Mouse (Mus musculus): Measurements from ENCODE around the gene Aars2.

Gene Aars2

DNA sequence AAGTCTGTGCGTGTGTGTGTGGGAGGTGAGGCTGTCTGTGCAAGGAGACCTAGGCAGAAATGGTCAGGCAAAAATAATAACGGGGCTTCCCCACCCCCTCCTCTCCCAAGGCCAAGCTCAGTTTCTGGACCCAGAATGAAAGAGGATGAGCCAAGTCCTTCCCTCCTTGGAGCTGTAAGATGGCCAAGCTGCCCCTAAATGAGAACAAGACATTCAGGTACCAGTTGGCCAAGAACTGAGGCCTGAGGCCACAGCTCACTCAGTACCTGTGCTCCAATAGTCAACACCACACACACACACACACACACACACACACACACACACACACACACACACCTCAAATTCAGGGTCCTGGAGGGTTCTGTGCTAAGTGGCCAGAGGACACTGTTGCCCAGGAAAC, 36.1 kb downstream of the Aars2 start:
- no peak for DNase-seq (ENCODE audit: low read depth, low spot score)

DNA sequence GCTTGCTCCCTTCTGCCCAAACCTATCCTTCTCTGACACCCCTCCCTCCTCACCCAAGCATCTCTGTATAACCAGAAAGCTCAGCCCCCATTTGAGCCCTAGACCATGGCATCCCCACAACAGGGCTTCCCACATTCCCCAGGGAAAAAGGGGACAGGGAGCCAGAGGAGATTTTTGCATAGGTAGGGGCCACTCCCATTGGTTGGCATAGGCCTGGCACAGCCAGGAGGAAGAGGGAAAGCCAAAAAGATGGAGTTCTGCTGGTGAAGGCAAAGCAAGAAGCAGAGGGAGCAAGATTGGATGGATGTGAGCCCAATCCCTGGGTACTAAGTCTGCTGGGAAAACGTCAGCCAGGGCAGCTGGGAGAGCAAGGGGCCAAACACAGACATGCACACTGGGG, 36.5 kb downstream of the Aars2 start:
- DNase-seq (ENCODE audit: low read depth, low spot score) = no peak

DNA sequence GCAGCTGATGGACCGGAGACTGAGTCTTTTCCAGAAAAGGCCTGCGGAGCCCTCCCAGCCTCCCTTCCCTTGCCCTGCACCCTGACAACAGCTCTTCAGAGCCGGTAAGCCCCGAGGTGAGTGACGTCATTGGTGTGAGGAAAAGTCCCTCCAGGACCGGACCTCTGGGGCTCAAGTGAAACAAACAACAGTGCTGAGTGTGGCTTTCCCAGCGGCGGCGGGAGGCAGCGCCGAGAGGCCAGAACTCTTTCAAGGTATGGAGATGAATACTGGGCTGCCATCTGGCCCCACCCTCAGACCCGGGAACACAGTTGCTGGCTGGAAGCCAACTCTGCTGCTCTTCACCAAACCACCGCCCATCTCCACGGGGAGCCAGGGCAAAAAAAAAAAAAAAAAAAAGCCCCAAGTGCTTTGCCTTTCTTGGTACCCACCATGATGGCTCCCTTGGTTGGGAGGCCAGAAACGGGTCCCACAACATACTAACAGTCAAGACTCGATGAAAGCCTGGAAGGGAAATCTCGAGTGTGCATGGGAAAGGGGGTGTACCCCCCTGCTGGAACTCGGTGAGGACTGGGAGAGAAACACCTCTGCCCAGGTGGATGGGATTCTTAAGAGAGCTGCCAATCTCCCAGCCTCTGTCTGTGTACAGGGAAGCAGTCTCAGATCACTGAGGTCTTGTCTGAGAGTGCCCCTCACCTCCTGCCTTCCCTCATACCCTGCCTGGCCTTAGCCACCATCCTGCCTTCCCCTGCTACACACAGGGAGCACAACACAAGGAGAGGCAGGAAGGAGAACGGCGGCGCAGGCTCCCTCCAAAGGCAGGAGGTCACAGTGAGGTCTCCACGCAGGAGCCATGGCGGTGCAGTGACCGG, 37.6 kb downstream of the Aars2 start:
- DNase-seq (ENCODE audit: low read depth, low spot score) = no peak

DNA sequence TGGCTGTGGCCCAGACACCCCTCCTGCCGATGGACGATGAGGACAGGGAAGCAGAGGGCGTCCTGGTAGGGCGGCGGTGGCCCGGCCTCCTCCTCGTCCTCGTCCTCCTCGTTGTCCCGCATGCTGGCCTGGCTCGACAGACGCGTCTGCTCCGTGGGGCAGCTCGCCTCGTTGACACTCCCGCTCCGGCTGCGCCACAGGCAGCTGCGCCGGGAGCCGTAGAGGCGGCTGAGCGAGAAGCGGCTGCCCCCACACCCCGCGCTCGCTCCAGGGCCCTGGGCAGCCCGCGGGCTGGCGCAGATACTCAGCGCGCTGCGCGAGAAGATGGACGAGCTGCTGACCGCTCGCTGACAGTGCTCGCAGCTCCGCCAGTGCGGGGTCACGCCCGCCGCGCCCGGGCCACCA, 38.2 kb downstream of the Aars2 start:
- no peak for DNase-seq (ENCODE audit: low read depth, low spot score)

DNA sequence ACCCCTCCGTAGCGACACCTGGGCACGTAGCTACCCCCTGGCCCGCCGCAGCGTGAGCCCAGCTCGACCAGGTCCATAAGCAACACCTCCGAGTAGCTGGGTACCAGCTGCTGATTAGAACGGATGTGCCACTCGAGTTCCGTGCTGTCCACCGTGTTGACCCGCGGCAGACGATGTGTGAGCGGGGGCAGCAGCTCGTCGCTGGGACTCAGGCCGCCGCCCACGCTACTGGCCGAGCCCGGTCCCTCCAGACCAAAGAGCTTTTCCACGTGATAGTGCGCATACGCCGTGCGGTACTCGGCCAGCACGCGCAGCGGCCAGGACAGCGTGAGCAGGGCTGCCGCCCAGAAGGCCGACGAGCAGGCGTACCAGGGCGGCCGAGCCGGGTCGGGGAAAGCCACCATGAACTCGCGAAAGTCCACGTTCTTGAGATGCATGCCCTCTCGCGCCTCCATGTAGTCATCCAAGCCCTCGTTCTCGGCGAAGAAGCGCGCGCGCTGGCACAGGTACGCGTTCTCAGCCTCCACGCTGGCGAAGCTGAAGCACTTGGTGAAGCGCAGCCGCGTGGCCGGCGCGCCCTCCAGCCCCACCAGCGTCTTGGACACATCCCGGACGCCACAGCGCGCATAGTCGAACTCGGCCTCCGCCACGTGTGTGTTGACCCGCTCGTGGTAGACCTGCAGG, 38.8 kb downstream of the Aars2 start:
- no peak for DNase-seq (ENCODE audit: low read depth, low spot score)

DNA sequence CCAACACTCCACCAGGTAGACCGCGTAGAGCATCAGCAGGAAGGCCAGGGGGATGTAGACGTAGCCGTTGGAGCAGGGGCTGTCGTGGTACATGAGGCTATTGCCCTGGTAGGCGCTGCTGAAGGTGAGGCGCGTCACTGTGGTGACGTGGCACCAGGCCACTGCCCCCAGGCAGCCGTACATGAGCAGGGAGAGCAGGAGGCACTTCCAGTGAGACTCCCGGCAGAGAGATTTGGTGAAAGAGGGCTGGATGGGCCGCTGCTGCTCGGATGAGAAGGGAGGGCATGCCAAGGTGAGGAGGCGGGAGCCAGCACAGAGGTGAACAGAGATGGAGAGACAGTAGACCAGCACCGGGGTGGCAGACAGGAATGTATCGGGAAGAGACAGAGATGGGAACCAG, 40.3 kb downstream of the Aars2 start:
- DNase-seq (ENCODE audit: low read depth, low spot score) = no peak

DNA sequence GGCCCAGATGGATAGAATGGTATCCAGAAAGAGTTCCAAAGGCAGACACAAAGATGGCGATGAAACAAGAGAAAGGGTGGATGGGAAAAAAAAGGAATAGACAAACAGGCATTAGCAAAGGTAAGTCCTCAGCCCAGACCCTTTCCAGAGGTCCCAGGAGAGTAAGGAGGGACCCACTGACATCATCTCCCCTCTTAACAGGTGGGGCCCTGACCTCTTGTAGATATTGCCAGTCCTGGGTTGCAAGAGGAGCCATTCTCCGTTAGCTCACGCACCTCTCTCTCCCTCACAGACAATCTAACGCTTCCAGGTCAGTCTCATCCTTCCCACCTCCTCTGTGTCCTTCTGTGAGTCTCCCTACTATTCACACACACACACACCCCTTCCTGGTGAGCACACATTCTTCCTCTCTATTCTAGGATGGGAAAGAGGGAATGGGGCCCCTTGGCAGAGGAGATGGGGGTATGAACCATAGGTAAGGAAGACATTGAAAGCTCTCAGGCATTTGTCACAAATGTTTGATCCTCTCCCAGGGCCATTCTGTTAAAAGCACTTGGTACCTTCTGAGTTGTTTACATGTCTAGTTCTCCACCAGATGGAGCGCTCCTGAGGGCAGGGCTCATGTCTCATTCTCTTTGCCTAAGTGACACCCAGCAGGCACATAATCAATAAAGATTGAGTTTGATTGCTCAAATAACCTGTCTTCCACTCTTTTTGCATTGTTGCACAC, 41.0 kb downstream of the Aars2 start:
- DNase-seq (ENCODE audit: low read depth, low spot score) = no peak

DNA sequence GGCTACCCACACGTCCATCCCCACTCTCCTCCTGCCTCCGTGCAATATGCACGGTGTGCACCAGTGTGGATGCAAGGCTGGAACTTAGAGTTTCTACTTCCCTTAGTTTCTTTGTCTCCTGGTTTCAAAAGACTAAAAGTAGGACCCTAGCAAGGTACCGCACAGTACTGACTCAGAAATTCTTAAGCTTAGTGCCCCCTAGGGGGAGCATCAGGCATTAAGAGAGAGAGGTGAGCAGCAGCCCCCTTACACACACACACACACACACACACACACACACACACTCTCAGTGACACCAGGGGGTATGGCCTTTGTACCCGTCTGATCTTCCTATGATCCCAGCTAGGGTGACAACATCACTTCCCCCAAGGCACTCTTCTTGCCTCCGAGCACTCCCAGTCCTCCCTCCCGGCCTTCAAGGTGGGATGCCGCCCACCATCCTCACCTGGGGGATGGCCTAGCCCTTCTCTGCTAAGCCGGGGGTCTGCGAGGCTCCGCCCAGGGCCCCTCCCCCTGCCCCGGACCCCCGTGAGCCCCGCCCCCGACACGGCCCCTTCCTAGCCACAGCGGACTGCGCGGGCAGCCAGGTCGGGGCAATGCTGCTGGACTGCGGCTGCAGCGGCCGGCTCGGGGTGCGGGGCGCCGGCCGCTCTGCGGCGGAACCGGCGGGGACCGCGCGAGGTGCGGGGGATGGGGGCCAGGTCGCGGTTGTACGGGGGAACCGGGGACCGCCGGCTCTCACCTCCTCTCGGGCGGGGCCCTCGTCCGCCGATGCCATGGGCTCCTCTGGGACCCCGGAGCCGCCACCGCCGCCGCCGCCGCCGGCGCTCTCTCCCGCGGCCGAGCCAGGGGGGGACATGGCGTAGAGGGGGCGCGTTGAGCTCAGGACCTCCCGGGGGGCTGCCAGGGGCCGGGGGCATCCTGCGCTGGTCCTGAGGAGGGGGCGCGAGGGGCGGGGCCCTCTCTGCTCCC, 42.2 kb downstream of the Aars2 start:
- DNase-seq (ENCODE audit: low read depth, low spot score) = no peak

DNA sequence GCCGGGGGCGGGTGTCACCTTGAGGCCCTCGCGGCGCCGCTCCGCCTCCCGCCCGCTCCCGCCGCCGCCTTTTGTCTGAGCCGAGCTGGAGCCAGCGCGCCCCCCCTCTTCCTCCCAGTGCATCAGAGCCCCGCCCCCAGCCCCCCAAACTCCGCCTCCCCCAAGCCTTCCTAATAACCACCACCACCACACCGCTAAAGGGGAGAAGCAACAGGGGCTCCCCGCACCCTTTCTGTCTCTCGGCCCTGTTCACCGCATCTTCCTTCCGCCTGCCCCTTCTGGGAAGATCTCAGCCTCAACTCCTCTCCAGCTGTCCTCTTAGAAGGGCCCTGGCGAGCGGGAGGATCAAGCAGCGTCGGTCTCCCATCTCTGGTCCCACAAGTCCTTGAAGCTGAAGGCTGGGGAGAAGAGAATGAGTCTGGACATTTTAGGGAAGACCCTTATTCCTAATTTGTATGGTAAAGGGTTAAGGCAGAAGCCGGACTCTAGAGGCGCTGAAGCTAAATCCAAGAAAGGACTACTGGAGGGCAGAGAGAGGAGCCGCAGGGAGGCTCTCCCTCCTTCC, 43.1 kb downstream of the Aars2 start, which contains the start of gene Tmem151b:
Gene Tmem151b, minus strand, starts transcription at position 61 of the 565 bp plus-strand sequence.
- DNase-seq (ENCODE audit: low read depth, low spot score) = no peak

DNA sequence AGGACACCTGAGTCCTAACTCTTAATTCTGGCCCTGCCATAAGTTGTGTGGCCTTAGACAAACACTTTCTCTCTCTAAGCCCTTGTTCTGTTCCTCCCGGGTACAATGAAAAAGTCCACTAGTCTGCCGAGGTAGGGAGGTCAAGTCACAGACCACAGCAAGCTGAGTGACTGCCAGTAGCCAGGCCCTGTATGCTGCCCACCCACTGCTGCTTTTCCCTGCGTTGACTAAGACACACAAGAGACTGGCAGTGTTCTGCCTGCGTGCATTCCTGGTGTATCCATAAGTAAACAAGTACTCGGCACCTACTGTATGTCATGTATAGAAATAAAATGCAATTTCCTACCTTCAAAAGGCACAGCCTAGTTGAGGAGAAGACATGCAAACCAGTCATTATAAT, 43.6 kb downstream of the Aars2 start:
- no peak for DNase-seq (ENCODE audit: low read depth, low spot score)

DNA sequence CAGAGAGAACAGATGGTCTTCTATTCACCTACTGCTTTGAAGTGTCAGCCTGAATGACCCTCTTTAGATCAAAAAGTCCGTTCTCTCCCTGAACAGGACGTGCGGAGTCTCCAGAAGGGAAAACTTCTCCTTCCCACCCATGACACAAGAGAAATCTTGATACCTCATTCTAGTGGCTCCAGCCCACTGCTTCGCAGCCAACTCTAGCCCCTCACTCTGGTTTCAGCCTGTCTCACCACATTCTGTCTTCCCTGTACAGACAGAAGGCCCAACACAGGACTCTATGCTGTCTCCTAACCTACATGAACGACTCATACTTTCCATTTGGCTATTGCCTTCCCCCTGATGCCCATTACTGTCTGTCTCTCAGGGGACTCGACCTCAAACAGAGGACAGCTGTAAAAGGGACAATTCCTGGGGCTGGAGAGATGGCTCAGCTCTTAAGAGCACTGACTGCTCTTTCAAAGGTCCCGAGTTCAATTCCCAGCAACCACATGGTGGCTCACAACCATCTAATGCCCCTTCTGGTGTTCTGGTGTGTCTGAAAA, 44.7 kb downstream of the Aars2 start:
- no peak for DNase-seq (ENCODE audit: low read depth, low spot score)

DNA sequence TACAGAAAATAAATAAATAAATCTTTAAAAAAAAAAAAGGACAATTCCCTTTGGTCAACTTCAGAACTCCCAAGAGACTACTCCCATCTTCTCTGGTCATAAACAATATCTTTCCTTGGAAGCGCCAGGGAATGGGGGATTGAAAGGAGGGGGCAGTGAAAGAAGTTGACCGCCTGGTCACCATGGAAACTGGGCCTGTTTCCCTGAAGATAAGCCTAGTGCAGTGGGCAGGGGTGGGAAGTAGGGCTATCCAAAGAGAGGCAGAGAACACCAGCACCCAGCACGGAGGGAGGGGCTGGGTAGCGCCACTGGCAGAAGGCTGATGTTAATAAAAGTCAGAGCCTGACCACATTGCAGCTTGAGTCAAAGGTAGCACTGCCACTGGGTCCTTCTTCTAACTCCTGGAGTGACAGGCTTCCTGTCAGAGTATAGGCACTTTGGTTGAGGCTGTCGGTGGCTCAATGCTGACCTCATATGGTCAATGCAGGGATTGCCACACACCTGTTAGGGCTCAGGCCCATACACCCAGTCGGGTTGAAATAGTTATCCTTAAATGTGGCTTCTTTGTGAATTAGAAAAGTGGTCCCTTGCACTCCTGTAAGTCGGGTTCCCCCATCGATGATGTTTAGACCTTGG, 45.3 kb downstream of the Aars2 start:
- DNase-seq (ENCODE audit: low read depth, low spot score) = no peak

DNA sequence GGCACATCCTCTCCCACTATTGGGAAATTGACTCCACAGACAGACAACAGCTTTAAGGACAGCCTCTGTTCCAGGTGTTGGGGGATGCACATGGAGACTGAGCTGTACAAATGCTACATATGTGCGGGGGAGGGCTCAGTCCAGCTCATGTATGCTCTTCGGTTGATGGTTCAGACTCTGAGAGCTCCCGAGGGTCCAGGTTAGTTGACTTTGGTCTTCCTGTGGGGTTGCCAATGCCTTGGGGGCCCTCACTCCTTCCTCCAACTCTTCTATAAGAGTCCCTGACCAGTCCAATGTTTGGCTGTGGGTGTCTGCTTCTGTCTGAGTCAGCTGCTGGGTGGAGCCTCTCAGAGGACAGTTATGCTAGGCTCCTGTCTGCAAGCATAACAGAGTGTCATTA, 46.4 kb downstream of the Aars2 start:
- DNase-seq (ENCODE audit: low read depth, low spot score) = no peak

DNA sequence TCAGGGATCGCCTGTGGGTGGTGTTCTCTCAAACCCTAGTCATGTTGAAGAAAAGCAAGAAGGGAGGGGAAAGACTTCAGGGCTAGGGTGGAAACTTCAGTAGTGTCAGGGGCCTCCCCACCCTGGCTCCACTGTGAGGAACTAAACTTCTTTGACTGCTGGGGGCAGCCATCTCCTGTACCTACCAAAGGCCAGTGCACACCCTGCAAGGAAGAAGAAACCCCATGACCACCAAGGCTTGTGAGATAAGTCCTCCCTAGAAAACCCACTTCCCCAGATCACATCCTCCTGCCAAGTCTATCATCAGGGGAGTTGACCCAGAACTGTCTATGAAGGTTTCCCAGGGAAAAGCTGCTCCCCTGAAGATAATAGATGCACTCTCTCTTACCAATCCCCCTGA, 47.8 kb downstream of the Aars2 start:
- DNase-seq (ENCODE audit: low read depth, low spot score) = no peak

DNA sequence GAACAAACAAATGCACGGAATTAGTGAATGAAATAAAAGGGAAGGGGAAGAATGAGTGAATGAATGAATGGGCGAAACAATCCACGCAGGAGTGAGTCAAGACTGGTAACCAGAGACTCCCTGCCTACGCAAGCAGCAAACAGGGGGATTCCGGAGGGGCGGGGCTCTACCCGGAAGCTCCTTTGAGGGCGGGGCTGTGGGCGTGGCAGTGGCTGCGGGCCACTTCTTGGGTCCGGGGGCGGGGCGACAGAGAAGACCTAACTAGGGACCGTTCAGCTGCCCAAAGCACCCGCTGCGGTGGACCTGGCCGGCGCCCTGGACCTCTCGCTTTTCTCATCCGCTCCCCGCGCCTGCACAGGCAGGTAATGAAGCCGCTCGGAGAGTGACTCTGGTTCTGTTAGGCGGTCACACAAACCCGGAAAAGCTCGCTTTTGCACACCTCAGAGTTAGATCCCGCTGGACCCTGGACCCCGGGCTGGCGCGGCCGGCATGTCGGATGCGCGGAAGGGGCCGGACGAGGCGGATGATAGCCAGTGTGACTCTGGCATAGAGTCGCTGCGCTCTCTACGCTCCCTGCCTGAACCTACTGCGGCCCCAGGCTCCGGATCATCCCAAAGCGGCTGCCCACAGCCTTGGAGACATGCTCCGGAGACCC, 48.9 kb downstream of the Aars2 start, which contains the start of gene Nfkbie:
Gene Nfkbie, plus strand, starts transcription at position 252 of the 655 bp plus-strand sequence.
- peak; percentile 77 for DNase-seq (ENCODE audit: low read depth, low spot score)

DNA sequence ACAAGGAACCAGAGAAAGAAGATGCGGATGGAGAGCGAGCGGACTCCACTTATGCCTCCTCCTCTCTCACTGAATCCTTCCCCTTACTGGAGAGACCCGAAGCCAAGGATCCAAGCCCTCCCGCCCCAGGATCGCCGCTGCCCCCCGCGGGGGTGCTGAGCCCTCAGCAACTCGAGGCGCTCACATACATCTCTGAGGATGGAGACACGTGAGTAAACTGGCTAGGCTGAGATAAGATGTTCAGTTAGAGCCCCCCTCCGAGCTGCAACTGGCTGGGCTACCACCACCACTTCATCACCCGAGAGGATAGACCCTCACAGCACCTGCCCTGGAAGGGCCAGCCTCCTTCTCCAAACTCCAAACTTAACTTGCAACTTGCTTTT, 49.5 kb downstream of the Aars2 start:
- no peak for DNase-seq (ENCODE audit: low read depth, low spot score)

DNA sequence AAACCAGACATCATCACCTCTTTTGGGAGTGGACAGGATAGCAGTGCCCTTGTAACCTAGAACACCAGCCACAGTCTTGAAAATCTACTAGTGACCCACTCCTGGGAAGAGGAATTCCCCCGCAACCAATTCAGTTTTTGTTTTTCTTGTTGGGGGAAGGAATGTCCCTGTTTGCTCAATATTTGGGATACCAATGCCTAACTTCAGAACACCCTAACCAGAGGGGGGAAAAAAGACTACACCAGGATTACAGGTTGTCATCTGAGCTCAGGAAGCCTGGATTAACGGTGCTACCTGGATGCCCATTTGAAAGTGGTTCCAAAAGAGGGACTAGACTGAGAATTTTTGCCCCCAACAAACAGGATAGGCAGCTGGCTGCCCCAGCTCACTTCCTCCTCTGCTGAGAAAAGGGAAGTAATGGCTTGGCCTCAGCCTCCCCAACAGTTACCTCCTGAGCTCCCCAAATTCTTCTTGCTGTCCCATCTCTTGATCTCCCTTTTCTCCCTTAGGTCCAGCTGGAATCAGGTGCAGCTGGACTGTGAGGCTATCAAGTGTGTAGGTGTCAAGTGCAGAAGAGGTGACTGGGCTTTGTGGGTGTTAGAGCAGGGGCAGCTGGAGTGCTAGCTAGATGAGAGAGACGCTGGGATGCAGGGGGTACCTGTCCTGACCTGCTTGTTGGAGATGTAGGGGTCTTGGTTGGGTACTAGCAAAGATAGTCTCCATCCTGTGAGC, 50.0 kb downstream of the Aars2 start:
- DNase-seq (ENCODE audit: low read depth, low spot score) = no peak

DNA sequence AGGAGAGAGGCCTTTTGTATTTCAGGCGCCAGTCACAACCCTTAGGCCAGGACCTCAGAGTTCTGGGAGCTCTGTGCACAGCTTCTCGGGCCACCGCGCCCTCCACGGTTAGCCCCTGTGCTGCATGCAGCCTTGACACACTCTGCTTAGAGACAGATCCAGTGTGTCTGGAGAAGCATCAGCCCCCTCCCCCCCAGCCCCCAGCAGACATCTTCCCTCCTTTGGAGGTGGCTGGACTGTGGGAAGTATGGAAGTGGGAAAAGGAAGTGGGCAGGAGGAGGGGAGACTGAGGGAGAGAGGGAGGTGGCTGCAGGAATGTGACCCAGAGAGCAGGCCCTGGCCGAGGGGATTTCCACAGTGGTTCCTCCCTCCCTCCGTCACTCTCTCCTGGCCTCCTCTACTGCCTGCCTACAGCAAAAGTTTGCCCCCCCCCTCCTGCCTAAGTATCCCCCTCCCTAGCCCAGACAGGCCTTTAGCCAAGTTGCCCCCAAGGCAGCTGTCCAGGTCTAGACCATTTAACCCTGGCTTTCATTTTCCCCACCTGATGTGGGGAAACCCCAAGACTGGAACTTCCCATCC, 50.7 kb downstream of the Aars2 start:
- no peak for DNase-seq (ENCODE audit: low read depth, low spot score)

Data from retina, adult 2 months (tissue).